Mouse (Mus musculus) layer of hippocampus, adult 2 months (tissue): ENCODE data around the gene Map3k4. TPM values are rescaled to one million over a fixed set of nuclear protein-coding genes. Genes with fewer than 3 reads are reported as not detected.

Experiments
- DNase-seq, 2 experiments: peaks; one replicate each; pipeline ENCODE4 v3.0.0; 2022; ENCODE audit warnings: low spot score in 2 of 2
- H3K27ac ChIP-seq: fragments of 200-600 bp; 2 replicates; pipeline ENCODE4 v1.8.1; 2022
- H3K4me3 ChIP-seq: fragments of 200-600 bp; 2 replicates; pipeline ENCODE4 v1.8.1; 2022; ENCODE audit warnings: mild to moderate bottlenecking
- CTCF ChIP-seq: fragments of 200-600 bp; conservative IDR thresholded peaks from 2 replicates; pipeline ENCODE4 v1.8.1; 2022; ENCODE audit warnings: antibody characterized with exemption, mild to moderate bottlenecking, moderate library complexity
- total RNA-seq, 2 experiments: library from RNA; stranded (reverse); gene quantifications; 2 replicates each; pipeline ENCODE4 v1.2.3; 2021

Gene Map3k4
- total RNA-seq, 2 experiments from 2014 or later: 72.4 to 73.8 TPM

- no peak for TF ChIP-seq CTCF
- DNase-seq: no peak
- no peak overlapping the region for H3K4me3 ChIP-seq
- H3K27ac ChIP-seq: peak overlapping the region; percentile 36; the same call in 1 of the 2 replicates
These were observed 114.3 kb downstream of the Map3k4 start for GRCm38 (mm10) chr17:12204246-12204645.

DNA sequence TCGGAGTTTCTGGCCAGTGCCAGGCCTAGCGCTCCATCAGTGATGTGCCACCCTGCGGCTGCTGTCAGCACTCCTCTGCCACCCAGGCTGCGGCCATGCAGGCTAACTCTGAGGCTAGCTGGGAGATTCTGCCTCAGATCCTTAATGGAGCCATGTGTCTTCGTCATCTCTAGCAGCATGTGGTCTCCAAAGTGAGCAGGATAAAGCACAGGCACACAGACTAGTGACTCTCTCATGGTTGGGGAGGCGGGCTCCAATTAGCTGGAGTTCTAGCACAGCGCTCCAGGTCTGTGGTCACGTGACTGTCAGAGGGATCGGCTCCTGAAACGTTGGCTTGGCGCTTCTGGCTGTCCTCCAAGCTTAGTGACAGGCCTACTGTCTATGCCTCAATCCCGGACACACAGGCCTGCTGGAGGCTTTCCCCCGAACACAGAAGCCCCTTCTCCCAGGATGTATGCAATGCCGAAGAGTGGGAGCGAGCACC, 115.1 kb downstream of the Map3k4 start:
- Histone ChIP-seq H3K4me3 (no peak overlapping the region), H3K27ac (peak overlapping the region; percentile 29; the same call in 1 of the 2 replicates)
- TF ChIP-seq CTCF: peak; percentile 41
- peak in 1 of 2 experiments; percentile 35 for DNase-seq

DNA sequence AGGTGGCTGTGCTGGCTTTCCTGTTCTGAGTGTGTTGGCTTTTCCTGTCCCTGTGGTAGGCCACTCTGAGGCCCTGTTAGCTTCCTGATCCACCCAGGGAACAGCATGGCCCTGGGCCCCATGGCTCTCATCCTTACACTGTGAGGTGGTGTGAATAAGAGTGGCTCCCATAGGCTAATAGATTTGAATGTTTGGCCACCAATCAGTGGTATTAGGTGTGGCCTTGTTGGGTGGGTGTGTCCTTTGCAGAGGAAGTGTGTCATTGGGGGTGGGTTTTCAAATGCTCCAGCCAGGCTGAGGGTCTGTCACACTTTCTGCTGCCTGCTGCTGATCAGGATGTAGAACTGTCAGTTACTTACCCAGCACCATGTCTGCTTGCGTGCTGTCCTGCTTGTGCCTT, 117.5 kb downstream of the Map3k4 start:
- no peak overlapping the region for H3K4me3 ChIP-seq
- TF ChIP-seq CTCF: no peak
- no peak for DNase-seq
- no peak overlapping the region for H3K27ac ChIP-seq

DNA sequence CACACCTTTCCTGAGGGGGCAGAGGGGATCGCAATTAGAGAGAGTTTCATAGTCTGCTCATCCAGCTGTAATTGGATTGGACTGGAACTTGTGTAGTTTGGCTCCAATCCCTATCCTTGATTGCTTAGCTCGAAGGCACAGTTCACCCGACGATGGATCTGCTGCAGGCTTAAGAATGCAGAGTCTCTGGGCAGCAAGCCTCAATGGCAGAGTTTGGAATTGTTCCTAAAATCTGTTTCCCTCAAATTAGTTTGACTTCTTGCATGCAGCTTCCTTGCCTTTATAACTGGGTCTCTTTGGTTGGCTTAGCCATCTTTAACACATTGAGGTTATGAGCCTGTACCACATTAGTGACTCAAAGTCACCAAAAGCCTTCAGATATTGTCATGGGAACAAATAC, 118.7 kb downstream of the Map3k4 start:
- DNase-seq: no peak
- H3K4me3 ChIP-seq: no peak overlapping the region
- TF ChIP-seq CTCF: no peak
- no peak overlapping the region for H3K27ac ChIP-seq

DNA sequence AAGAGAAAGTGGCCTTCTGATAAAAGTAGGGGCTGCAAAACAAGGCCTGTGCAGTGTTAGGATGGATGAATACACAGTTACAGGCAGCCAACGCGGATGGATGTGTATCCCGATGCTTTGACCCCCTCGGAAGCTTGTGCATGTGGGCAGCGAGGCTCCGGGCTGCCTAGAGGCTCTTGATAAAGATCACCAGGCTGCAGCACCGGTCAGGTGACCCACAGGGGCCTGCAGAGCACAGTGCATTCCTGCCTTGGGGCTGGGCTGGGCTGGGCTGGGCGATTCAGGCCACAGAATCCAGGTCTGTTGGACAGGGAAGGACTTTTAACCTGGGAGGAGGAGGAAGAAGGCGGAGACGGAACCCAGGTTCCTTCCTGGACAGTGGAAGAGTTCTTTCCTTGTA, 123.0 kb downstream of the Map3k4 start:
- TF ChIP-seq CTCF: no peak
- H3K4me3 ChIP-seq: no peak overlapping the region
- DNase-seq: no peak
- H3K27ac ChIP-seq: no peak overlapping the region; the same call in 1 of the 2 replicates

GRCm38 (mm10) chr17:12195137-12195536, 123.5 kb downstream of the Map3k4 start:
- no peak for TF ChIP-seq CTCF
- DNase-seq: no peak
- Histone ChIP-seq H3K27ac (no peak overlapping the region; the same call in 1 of the 2 replicates), H3K4me3 (no peak overlapping the region)

DNA sequence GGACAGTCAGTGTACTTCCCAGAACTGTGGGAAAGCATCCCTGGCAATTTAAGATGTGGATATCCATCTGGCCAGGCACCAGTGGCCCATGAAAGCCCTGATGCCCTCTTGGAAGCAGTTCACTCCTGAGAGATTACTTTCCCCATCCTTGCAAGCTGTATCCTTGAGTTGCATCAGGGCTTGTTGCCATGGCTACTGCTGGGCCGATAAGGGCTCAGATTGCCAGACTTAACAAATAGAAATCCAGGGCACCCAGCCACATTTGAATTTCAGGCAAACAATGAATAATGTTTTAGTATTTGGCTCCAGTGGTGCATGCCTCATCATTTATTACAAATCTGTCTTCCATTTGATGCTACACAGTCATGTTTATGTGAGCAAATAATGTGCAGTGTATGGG, 130.8 kb downstream of the Map3k4 start:
- H3K4me3 ChIP-seq: no peak overlapping the region
- no peak for TF ChIP-seq CTCF
- H3K27ac ChIP-seq: peak overlapping the region; percentile 70
- DNase-seq: peak; percentile 67 to 84

GRCm38 (mm10) chr17:12186341-12186740, 132.3 kb downstream of the Map3k4 start:
- no peak overlapping the region for H3K4me3 ChIP-seq
- no peak for DNase-seq
- peak overlapping the region; percentile 70; the same call in 1 of the 2 replicates for H3K27ac ChIP-seq
- TF ChIP-seq CTCF: no peak

DNA sequence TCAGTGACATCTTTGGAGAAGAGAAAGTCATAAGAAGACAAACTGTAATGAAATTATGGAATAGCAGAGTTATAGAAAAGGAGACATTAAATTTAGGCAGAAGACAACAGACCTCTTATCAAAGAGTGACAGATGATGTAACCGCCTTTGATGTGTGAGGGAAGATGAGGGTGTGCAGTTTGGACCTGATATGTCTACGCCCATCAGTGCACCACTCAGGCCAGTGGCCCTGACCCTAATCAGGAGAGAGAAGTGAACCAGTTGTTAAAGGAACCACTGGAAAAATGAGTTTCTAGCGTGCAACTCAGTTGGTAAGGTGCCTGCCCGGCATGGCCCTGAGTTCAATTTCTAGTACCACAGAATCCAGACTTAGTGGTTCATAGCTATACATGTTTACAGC, 132.7 kb downstream of the Map3k4 start:
- DNase-seq: no peak
- Histone ChIP-seq H3K27ac (no peak overlapping the region; the same call in 1 of the 2 replicates), H3K4me3 (no peak overlapping the region)
- TF ChIP-seq CTCF: no peak

GRCm38 (mm10) chr17:12184283-12184682, 134.3 kb downstream of the Map3k4 start:
- Histone ChIP-seq H3K4me3 (no peak overlapping the region), H3K27ac (no peak overlapping the region)
- TF ChIP-seq CTCF: no peak
- DNase-seq: no peak

DNA sequence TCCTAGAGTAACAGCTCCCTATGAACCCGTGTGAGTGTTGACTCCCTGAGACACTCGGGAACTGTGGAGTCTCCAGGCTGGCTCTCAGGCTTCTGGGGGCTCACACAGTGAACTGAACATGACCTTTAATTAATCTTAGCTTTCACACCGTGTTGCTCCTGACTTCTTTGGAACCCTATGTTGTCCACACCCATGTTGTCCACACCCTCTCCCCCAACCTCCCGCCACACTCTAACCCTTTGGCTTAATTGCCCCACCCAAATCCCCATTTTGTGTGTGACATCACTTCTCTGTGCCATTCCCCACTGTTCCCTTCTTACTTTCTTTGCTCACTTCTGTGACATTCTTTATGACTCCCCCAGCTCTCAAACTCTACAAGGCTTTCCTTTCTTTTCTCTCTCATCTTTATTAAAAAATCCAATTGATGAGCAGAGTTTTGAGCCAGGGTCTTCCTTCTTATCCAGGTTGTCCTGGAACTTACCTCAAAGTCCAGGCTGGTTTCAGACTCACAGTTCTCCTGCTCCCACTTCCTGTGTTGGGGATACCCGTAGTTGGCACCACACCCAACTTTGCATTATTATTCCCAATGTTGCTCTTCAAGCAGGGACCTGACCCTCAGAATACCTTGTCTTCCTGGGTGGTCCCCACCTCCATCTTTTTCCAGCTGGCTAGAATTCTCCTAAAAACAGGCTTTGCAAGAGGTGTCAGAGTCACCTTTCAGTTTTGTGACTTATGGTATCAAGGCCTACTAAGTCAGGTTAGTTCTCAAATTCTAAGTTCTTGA, 135.7 kb downstream of the Map3k4 start:
- H3K4me3 ChIP-seq: no peak overlapping the region
- no peak overlapping the region for H3K27ac ChIP-seq
- TF ChIP-seq CTCF: no peak
- DNase-seq: no peak

- TF ChIP-seq CTCF: no peak
- no peak overlapping the region; the same call in 1 of the 2 replicates for H3K27ac ChIP-seq
- no peak overlapping the region for H3K4me3 ChIP-seq
- DNase-seq: no peak
These were observed 138.8 kb downstream of the Map3k4 start for GRCm38 (mm10) chr17:12179766-12180165.

- no peak for DNase-seq
- peak overlapping the region; percentile 6; the same call in 1 of the 2 replicates for H3K27ac ChIP-seq
- no peak for TF ChIP-seq CTCF
These were observed 139.3 kb downstream of the Map3k4 start for GRCm38 (mm10) chr17:12179339-12179738.

More at GRCm38 (mm10) chr17:12179339-12179738, 139.3 kb downstream of the Map3k4 start:
- no peak overlapping the region for H3K4me3 ChIP-seq

Other genes with a start within 250 kb of the Map3k4 start
- 10 to 100 TPM; 62.2 to 66.9 TPM for gene Agpat4, start 200.1 kb downstream of the Map3k4 start, total RNA-seq
- not detected for gene Plg, start 59.8 kb upstream of the Map3k4 start, total RNA-seq
- under 1 TPM; 0.44 to 0.52 TPM for gene Slc22a3, start 188.9 kb upstream of the Map3k4 start, total RNA-seq